Mouse (Mus musculus) kidney, embryonic 16.5 days (tissue): ENCODE data around the gene Tmem221. TPM values are rescaled to one million over a fixed set of nuclear protein-coding genes. Genes with fewer than 3 reads are reported as not detected.
"Not testable (repeated sequence)": the region's sequence is repeated elsewhere in the genome, so short reads cannot be mapped to it uniquely, and the experiment has no call there.

Experiments
- ATAC-seq: fragments of 200-750 bp; cut with Nextera tagmentation; 2 replicates; pipeline ENCODE4 v1.8.0; 2017; ENCODE audit warnings: moderate TSS enrichment; ENCODE audit not compliant: low FRiP score, low TSS enrichment
- H3K27ac ChIP-seq: fragments of 300-500 bp; sonication (generic); 2 replicates; pipeline ENCODE4 v1.5.1; 2014; ENCODE audit warnings: low read length
- H3K27me3 ChIP-seq: fragments of 300-500 bp; sonication (generic); 2 replicates; pipeline ENCODE4 v1.6.1; 2014; ENCODE audit warnings: low read length, control low read depth, mixed read lengths; ENCODE audit not compliant: insufficient read depth
- H3K36me3 ChIP-seq: fragments of 300-500 bp; sonication (generic); 2 replicates; pipeline ENCODE4 v1.6.1; 2014; ENCODE audit warnings: low read length, control low read depth, mixed read lengths; ENCODE audit not compliant: insufficient read depth
- H3K4me1 ChIP-seq: fragments of 300-500 bp; sonication (generic); 2 replicates; pipeline ENCODE4 v1.6.1; 2014; ENCODE audit warnings: low read length, control low read depth, mixed read lengths; ENCODE audit not compliant: insufficient read depth
- H3K4me2 ChIP-seq: fragments of 300-500 bp; sonication (generic); replicated peaks from 2 replicates; pipeline ENCODE4 v1.6.1; 2014; ENCODE audit warnings: low read depth, low read length
- H3K4me3 ChIP-seq: fragments of 300-500 bp; sonication (generic); 2 replicates; pipeline ENCODE4 v1.5.1; 2014; ENCODE audit warnings: mild to moderate bottlenecking, low read length
- H3K9ac ChIP-seq: fragments of 300-500 bp; sonication (generic); replicated peaks from 2 replicates; pipeline ENCODE4 v1.6.1; 2014; ENCODE audit warnings: low read length
- H3K9me3 ChIP-seq: fragments of 300-500 bp; sonication (generic); 2 replicates; pipeline ENCODE4 v1.6.1; 2016; ENCODE audit warnings: low read length, control low read depth
- WGBS: fragments of 180-500 bp; shearing (Covaris S2); extraction: QIAGEN DNeasy Blood & Tissue Kit; methylation state at CpG from one replicate; pipeline ENCODE4 v1.1.7; 2014; 5-methylcytosine and 5-hydroxymethylcytosine counted together
- polyA plus RNA-seq: library from polyadenylated mRNA; unstranded; fragments of >200 nt; fragmentation: Nextera tagmentation; extraction: Ambion mirVana; gene quantifications from 2 replicates; pipeline ENCODE4 v1.2.1, GENCODE M21; 2015

The Tmem221 gene
- polyA plus RNA-seq, 1 experiment from 2014 or later: 16.7 TPM

DNA sequence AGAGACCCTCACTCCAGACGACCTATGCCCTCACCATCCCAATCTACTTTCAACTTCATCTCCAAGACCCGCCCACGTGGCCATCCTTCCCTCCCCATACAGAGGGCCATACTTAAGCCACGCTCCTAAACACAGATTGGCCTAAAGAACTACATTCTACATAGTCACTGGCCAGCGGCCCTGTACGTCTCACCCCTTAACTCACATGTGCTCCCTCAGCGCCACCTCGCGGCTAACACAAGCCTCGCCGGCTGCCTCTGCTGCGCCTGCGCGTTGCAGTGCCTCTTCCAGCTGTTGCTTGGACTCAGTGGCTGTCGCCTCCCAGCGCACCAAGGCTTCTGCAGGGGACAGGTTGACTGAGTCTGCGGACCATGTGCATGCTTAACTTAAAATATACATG lies 37.0 kb downstream of the Tmem221 start:
- peak; percentile 93 for ATAC-seq
- Histone ChIP-seq H3K4me1 (peaks cover 23% of the 10 kb centered on the region), H3K36me3 (no peaks in the 10 kb centered on the region), H3K9me3 (no peaks in the 10 kb centered on the region), H3K9ac (no peak overlapping the region), H3K4me2 (peak overlapping the region; percentile 24), H3K27ac (no peak overlapping the region), H3K27me3 (peaks cover 16% of the 10 kb centered on the region), H3K4me3 (no peak overlapping the region)
- 2% methylated on average over 17 of the region's 17 CpGs for WGBS

DNA sequence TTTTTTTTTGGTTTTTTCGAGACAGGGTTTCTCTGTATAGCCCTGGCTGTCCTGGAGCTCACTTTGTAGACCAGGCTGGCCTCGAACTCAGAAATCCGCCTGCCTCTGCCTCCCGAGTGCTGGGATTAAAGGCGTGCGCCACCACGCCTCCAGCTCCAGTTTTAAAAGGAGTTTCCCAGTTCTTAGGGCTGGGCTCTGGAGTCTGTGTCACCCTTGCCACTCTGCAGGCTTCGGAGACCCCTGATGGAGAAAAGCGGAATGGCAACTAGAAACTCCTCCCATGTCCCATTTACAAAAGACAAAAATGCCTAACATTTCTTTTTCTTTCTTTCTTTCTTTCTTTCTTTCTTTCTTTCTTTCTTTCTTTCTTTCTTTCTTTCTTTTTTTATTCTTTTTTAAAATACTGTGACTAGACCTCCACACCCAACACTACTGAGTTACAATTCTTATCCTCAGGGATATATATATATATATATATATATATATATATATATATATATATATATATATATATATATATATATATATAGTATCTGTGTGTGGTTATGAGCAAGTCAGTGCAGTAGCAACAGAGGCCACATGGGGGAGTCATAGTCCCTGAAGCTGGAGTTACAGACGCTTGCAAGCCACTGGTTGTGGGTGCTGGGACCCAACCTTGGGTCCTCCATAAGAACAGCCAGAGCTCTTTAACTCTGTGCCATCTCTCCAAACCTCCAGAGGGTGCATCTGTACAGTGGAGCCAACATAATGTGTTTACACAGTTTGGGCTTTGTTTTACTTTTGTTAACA lies 39.4 kb downstream of the Tmem221 start:
- H3K9ac ChIP-seq, H3K36me3 ChIP-seq, H3K4me2 ChIP-seq, H3K9me3 ChIP-seq, H3K27me3 ChIP-seq, H3K4me3 ChIP-seq, H3K27ac ChIP-seq, ATAC-seq: not testable (repeated sequence)
- H3K4me1 ChIP-seq: peaks cover 10% of the 10 kb centered on the region; the same call in 1 of the 2 replicates
- 31% methylated on average over 10 of the region's 10 CpGs for WGBS

DNA sequence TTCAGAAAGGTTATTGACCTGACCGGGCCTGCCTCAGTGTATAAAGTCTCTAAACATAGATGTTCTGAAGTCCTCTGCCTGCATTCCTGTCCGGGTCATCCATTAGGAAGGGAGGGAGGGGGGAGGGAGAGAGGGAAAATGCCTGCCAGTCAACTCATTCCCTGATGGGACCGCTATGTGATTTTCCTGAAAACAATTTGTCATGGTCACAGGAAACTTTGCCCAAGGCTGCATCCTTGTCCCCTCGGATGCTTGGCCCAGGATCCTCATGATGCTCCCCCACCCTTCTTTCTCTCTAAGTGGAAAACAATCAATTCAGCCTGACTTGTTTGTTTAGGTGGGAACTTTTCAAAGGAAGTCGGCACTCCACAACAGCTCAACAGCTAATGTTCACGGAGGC lies 41.9 kb downstream of the Tmem221 start:
- peaks cover 9% of the 10 kb centered on the region; the same call in 1 of the 2 replicates for H3K4me1 ChIP-seq
- H3K4me2 ChIP-seq: no peak overlapping the region
- H3K9ac ChIP-seq: no peak overlapping the region; the same call in 1 of the 2 replicates
- peak overlapping the region; percentile 57; the same call in 1 of the 2 replicates for H3K27ac ChIP-seq
- no peaks in the 10 kb centered on the region for H3K36me3 ChIP-seq
- no peak for ATAC-seq
- WGBS: 19% methylated on average over 6 of the region's 6 CpGs
- no peaks in the 10 kb centered on the region for H3K27me3 ChIP-seq
- no peaks in the 10 kb centered on the region for H3K9me3 ChIP-seq
- no peak overlapping the region for H3K4me3 ChIP-seq

GRCm38 (mm10) chr8:71515043-71515442 lies 43.6 kb downstream of the Tmem221 start:
- no peak overlapping the region for H3K9ac ChIP-seq
- WGBS: 66% methylated on average over 5 of the region's 5 CpGs
- H3K4me2 ChIP-seq: no peak overlapping the region
- H3K4me3 ChIP-seq: no peak overlapping the region
- 0 out of 2 replicates have a peak, but pooled peaks cover 3% of the 10 kb centered on the region for H3K27me3 ChIP-seq
- H3K36me3 ChIP-seq: no peaks in the 10 kb centered on the region
- H3K4me1 ChIP-seq: peaks cover 7% of the 10 kb centered on the region; the same call in 1 of the 2 replicates
- no peak for ATAC-seq
- no peak overlapping the region for H3K27ac ChIP-seq
- H3K9me3 ChIP-seq: no peaks in the 10 kb centered on the region

GRCm38 (mm10) chr8:71513018-71513754 lies 45.5 kb downstream of the Tmem221 start:
- H3K27ac ChIP-seq: no peak overlapping the region
- H3K4me1 ChIP-seq: peaks cover 7% of the 10 kb centered on the region; the same call in 1 of the 2 replicates
- no peak overlapping the region for H3K9ac ChIP-seq
- H3K4me2 ChIP-seq: no peak overlapping the region
- no peak overlapping the region for H3K4me3 ChIP-seq
- no peaks in the 10 kb centered on the region for H3K9me3 ChIP-seq
- no peaks in the 10 kb centered on the region for H3K36me3 ChIP-seq
- WGBS: 54% methylated on average over 12 of the region's 15 CpGs
- H3K27me3 ChIP-seq: peaks cover 14% of the 10 kb centered on the region
- 0 out of 2 replicates have a peak, but pooled peaks have one; percentile 17 for ATAC-seq

GRCm38 (mm10) chr8:71511644-71512043 lies 47.0 kb downstream of the Tmem221 start, which contains the start of gene Plvap:
Gene Plvap, minus strand, starts transcription at chr8:71511752.
- H3K9ac ChIP-seq: peak within 1 kb of the TSS; percentile 39
- peak within 1 kb of the TSS; percentile 38 for H3K4me3 ChIP-seq
- WGBS: 33% methylated on average over 13 of the region's 14 CpGs
- peak within 1 kb of the TSS; percentile 89 for H3K4me2 ChIP-seq
- no peaks in the 10 kb centered on the region for H3K9me3 ChIP-seq
- peaks cover 30% of the 10 kb centered on the region for H3K27me3 ChIP-seq
- H3K36me3 ChIP-seq: no peaks in the 10 kb centered on the region
- ATAC-seq: peak; percentile 71
- peak within 1 kb of the TSS; percentile 24; the same call in 1 of the 2 replicates for H3K27ac ChIP-seq
- peaks cover 7% of the 10 kb centered on the region for H3K4me1 ChIP-seq

DNA sequence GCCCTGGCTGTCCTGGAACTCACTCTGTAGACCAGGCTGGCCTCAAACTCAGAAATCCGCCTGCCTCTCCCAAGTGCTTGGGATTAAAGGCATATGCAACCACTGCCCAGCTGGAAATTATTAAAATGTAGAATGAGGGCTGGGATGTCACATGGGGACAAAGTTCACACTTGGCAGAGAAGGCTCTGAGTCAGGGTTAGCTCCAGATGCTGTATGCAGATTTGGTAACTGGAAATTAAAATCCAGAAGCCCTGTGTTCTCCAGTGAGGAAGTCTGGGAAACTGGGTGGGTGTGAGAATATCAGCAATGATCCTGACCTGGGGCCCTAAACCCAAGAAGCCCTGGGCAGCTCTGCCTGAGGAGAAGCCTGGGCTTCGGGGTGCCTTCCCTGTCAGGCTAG lies 49.4 kb downstream of the Tmem221 start:
- H3K4me3 ChIP-seq: peak overlapping the region; percentile 38
- 0 out of 2 replicates have a peak overlapping the region, but pooled peaks have one; percentile 26 for H3K9ac ChIP-seq

GRCm38 (mm10) chr8:71507589-71508104 lies 51.0 kb downstream of the Tmem221 start:
- peak overlapping the region; percentile 67 for H3K9ac ChIP-seq
- WGBS: under 1% methylated on average over 61 of the region's 61 CpGs

More for the DNA sequence above, 49.4 kb downstream of the Tmem221 start:
- peaks cover 41% of the 10 kb centered on the region for H3K27me3 ChIP-seq
- peak overlapping the region; percentile 89 for H3K4me2 ChIP-seq
- no peak for ATAC-seq
- no peaks in the 10 kb centered on the region for H3K9me3 ChIP-seq
- 76% methylated on average over 2 of the region's 2 CpGs for whole genome bisulfite sequencing
- H3K36me3 ChIP-seq: no peaks in the 10 kb centered on the region
- H3K27ac ChIP-seq: no peak overlapping the region
- H3K4me1 ChIP-seq: peaks cover 6% of the 10 kb centered on the region

DNA sequence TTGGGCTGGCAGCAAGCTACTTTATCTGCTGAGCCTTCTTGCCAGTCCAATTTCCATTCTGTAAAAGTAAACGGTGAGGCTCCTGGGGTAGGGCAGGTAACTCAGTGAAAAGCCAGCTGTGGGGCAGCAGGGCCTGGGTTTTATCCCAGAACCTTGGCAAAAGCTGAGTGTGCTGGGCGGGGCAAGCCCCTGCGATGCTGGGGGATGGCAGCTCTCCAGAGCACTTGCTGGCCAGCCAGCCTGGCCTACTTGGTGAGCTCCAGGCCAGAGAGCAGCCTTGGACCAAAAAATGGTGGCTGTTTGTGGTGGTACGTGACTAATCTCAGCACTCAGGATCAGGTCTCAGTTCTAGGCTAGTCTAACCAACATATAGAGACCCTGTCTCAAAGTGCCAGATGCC lies 52.7 kb downstream of the Tmem221 start:
- Histone ChIP-seq H3K4me3 (no peak overlapping the region), H3K4me1 (peaks cover 6% of the 10 kb centered on the region), H3K27ac (no peak overlapping the region), H3K27me3 (peaks cover 41% of the 10 kb centered on the region), H3K9me3 (no peaks in the 10 kb centered on the region), H3K9ac (no peak overlapping the region), H3K36me3 (no peaks in the 10 kb centered on the region), H3K4me2 (no peak overlapping the region)
- no peak for ATAC-seq
- WGBS: 77% methylated on average over 4 of the region's 4 CpGs

More at GRCm38 (mm10) chr8:71507589-71508104, 51.0 kb downstream of the Tmem221 start:
- Histone ChIP-seq H3K9me3 (no peaks in the 10 kb centered on the region), H3K27ac (no peak overlapping the region), H3K4me2 (peak overlapping the region; percentile 89), H3K27me3 (peaks cover 41% of the 10 kb centered on the region), H3K36me3 (no peaks in the 10 kb centered on the region), H3K4me1 (peaks cover 6% of the 10 kb centered on the region), H3K4me3 (peak overlapping the region; percentile 56)
- ATAC-seq: peak; percentile 72; the same call in 1 of the 2 replicates
